Mouse (Mus musculus) monocyte, adult 5-6 weeks (primary cell): Measurements from ENCODE around the gene Tex2. TPM values are rescaled to one million over a fixed set of nuclear protein-coding genes. Genes with fewer than 3 reads are reported as not detected.
"Not testable (repeated sequence)": the region's sequence is repeated elsewhere in the genome, so short reads cannot be mapped to it uniquely, and the experiment has no call there.

ENCODE experiments used
- ATAC-seq: fragments of 153-309, 156-312 bp; replicated peaks from 2 replicates; pipeline ENCODE4 v1.8.0; 2017; ENCODE audit warnings: mild to moderate bottlenecking; ENCODE audit not compliant: low TSS enrichment, insufficient number of reproducible peaks, severe bottlenecking, poor library complexity, low FRiP score
- total RNA-seq: library from RNA; stranded (forward); fragments of 200-1000, 200-491, 200-594 nt; gene quantifications from 3 replicates; pipeline ENCODE4 v1.2.3, GENCODE M21; 2017

Tex2 gene
- total RNA-seq, 1 experiment from 2014 or later: 15.4 TPM

- ATAC-seq: no peak
Observed at GRCm38 (mm10) chr11:106625577-106625976, 12.4 kb upstream of the Tex2 start.

DNA sequence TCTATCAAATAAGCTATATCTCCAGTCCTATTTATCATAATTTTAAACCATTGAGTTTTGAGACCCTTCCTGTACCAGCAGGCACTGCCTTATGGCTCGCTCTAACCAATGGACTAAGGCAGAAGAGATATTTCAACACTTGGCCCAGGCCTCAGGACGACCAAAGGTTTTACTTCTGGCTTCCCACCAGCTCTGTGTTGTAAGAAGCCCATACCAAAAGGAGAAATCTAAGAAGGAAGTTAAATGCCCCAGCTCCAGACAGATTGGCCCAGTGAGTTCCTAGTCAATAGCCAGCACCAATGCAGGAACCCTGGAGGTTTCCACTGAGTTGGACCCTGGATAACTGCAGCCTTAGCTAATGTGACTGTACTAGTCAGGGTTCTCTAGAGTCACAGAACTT lies 10.4 kb upstream of the Tex2 start:
- peak; percentile 83 for ATAC-seq

GRCm38 (mm10) chr11:106622056-106622455 lies 8.8 kb upstream of the Tex2 start:
- no peak for ATAC-seq

GRCm38 (mm10) chr11:106618768-106619167 lies 5.5 kb upstream of the Tex2 start:
- not testable (repeated sequence) for ATAC-seq

GRCm38 (mm10) chr11:106617821-106618580 lies 4.8 kb upstream of the Tex2 start:
- no peak for ATAC-seq

DNA sequence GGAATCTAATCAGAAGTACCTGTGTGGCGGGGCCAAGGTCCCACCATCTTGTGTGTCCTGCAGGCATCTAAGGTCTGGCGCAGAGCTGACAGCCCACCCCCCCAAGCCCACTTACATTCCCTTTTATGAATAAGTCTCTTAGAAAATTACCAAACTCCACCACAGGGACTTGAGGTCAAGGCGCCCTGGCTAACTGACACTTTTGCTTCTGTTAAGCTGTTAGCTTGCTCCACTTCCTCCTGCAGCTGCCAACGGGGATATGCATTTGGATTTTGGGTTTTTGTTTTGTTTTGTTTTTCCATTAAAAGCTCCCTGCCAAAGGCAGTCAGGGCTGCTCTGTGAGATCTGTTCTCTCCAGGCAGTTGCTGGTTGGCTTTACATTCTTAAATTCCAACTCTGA lies 2.3 kb upstream of the Tex2 start:
- no peak for ATAC-seq

DNA sequence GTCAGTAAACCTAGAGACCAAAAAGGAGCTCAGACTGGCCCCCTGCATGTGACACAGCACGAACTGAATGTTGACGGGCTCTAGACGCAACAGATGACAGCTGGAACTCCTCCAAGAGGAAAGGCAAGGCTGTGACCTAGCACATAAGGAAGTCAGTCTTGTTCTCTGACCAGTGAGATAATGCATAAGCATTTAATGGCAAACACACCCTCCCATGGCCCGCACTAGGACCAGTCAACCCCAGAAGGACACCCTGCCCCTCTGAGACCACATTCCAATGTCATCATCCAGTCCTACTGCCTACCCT lies 1.1 kb upstream of the Tex2 start:
- ATAC-seq: peak; percentile 44; the same call in 1 of the 2 replicates

DNA sequence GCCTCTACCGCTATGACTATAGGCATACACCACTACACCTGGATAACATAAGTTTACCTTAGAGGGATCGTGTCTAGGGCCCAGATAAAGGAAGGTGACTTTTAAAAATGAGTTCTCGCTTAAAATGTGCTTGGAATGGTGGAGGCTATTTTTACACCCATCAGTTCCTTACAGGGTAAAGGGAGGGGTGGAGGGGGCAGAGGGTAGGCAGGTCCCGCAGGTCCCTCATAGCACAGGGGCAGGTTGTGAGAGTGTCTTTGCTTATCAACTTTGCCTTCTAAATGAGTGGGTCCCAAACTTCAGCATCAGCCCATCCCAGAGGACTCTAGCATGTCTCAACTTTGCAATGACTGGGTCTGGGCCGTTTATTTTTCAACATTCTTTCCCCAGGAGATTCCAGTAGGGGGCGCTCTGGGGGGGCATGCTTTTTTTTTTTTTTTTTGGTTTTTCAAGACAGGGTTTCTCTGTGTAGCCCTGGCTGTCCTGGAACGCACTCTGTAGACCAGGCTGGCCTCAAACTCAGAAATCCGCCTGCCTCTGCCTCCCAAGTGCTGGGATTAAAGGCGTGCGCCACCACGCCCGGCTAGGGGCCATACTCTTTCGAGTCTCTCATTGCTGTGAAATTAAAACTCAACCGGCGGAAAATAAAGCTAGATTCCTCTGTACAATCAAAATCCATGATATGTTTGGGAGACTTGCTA lies 565 bp upstream of the Tex2 start:
- 0 out of 2 replicates have a peak, but pooled peaks have one; percentile 16 for ATAC-seq

GRCm38 (mm10) chr11:106612209-106612960 lies 838 bp downstream of the Tex2 start:
- ATAC-seq: peak; percentile 12; the same call in 1 of the 2 replicates

DNA sequence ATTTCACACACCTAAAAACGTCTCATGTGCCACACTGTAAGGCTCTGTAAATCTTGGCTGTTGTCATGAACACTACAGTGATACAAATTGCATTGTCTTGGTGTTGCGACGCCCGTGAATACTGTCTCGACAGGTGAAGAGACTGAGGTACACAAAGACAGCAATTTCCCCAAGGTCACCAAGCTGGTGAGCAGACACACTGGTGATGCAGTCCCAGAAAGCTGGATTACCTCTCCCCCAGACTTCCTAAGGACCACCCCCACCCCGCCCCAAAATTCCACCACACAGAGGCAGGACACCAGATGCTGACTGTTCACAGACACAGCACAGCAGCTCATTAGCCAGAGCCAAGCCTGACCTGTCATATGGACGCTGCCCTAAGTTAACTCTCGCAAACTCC lies 3.5 kb downstream of the Tex2 start:
- ATAC-seq: no peak

GRCm38 (mm10) chr11:106607316-106607715 lies 5.9 kb downstream of the Tex2 start:
- no peak for ATAC-seq

DNA sequence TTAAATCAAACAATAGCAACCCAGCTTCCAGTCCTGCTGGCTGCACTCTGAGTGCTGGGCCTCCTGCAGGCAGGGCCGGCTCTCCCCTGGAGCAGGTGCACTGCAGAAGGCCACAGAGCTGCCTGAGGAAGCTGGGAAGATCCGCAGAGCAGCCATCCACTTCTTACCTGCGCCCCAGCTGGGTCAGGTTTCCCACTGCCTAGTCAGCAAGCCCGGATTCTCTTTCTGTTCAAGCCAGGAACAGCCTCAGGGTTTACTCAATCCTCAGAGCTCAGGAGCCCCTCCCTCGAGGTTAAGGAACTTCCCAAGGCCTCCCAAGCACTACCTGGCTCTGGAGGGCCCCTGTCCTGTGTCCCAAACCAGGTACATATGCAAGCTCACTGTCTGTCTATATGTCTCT lies 7.2 kb downstream of the Tex2 start:
- no peak for ATAC-seq

- no peak for ATAC-seq
Observed at GRCm38 (mm10) chr11:106603230-106603629, 10.0 kb downstream of the Tex2 start.

DNA sequence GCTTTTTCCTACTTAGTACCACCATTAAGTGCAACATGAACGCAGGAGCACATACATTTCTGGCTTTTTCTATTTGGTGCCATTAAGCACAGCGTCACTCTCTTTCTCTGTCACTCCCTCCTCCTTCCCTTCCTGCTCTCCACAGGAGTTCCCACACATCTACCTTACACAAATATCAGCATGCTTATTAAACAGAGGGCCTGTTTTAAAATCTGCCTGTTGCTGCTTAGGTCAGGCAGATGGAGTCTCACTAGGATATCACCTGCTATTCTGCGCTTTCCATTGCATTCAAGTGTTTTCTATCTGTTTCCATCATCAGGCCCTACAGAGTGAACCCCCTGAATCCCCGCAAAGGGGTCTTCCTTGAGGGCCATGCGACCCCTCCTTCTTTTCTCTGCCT lies 13.1 kb downstream of the Tex2 start:
- no peak for ATAC-seq

GRCm38 (mm10) chr11:106599345-106599744 lies 13.9 kb downstream of the Tex2 start:
- ATAC-seq: no peak

- ATAC-seq: peak; percentile 67; the same call in 1 of the 2 replicates
Observed at GRCm38 (mm10) chr11:106598339-106598738, 14.9 kb downstream of the Tex2 start.

DNA sequence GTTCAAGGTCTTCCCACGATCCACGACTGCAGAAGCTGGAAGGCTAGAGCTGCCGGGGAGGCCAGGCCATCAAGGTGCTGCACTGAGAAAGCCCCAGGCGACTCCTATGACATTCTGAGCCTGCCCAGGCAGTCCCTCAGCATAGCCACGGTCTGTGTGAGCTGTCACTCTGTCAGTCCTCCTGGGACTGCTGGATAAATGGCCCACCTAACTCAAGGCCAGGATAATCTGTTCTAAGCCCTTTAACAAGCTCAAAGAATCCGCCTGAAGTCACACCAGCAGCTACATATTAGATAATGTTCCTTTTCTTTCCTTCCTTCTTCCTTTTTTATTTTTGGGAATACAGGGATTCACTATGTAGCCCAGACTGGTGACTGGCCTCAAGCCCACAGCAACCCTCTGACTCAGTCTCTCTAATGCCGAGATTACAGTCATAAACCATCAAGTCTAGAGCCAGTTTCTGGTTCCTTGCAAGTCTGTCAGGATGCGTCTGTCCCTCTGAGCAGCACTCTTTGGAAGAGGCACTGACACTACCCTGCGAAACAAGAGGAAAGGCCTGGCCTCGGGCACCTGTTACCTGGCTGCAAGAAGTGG lies 15.4 kb downstream of the Tex2 start:
- ATAC-seq: no peak

DNA sequence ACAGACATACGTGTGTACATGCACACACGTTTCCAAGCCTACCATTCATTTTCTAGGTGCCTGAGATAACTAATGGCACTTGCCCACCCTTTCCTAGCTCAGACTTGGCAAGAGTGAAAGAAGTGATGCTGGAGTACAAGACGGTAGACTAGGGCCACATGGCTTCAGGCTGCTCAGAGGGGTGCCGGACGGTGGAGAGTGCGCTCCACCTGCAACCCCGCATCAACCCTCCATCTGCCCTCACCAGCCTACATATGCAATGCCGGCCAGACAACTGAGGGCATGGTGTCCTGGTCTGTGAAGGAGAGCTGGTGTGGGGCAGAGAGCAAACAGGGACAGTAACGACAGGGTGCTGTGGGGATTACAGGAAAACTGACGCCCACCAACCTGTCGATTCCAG lies 22.0 kb downstream of the Tex2 start:
- ATAC-seq: no peak

- no peak for ATAC-seq
Observed at GRCm38 (mm10) chr11:106590143-106590542, 23.1 kb downstream of the Tex2 start.
